Mouse (Mus musculus) kidney, adult 2 months (tissue): ENCODE results near the gene Uap1l1.

Experiments used
- CTCF ChIP-seq: fragments of 200-500 bp; conservative IDR thresholded peaks from 2 replicates; pipeline ENCODE4 v1.5.1; 2011; ENCODE audit warnings: low read depth, mild to moderate bottlenecking, control low read depth, low read length, moderate library complexity, mixed read lengths; ENCODE audit not compliant: insufficient read depth, insufficient read length
- POLR2A ChIP-seq: fragments of 200-500 bp; IDR thresholded peaks from one replicate; pipeline ENCODE4 v1.6.1; 2011; ENCODE audit warnings: low read depth, low read length, control low read depth

DNA sequence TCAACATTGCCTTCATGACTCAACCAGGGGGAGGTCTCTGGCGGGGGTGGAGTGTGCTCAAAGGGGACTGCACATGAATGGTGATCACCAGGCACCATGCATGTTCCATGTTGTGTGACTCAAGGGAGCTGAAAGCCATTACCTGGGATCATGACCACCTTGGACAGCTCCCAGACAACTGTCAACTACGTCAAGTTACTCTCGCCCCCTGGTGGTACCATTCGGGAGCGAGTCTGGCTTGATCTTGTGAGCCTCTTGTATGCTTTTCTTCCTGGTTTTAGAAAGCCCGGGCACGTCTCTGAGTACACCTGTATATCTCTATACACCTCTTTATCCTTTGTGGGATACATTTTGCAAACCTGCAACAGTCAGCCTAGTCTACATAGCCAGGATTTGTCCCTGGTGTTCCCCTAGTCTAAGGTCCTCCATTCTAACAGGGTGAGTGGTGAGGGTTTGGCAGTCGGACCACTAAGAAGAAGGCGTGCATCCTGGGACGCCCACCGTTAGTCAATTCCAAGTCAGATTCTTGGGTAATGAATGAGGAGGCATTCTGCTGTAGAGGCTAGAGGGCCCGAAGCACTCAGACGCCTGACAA, 37.0 kb upstream of the Uap1l1 start:
- TF ChIP-seq CTCF (peak; percentile 82), POLR2A (no peak)
